Mouse (Mus musculus): Measurements from ENCODE around the gene Gm20696.

Gm20696 gene

DNA sequence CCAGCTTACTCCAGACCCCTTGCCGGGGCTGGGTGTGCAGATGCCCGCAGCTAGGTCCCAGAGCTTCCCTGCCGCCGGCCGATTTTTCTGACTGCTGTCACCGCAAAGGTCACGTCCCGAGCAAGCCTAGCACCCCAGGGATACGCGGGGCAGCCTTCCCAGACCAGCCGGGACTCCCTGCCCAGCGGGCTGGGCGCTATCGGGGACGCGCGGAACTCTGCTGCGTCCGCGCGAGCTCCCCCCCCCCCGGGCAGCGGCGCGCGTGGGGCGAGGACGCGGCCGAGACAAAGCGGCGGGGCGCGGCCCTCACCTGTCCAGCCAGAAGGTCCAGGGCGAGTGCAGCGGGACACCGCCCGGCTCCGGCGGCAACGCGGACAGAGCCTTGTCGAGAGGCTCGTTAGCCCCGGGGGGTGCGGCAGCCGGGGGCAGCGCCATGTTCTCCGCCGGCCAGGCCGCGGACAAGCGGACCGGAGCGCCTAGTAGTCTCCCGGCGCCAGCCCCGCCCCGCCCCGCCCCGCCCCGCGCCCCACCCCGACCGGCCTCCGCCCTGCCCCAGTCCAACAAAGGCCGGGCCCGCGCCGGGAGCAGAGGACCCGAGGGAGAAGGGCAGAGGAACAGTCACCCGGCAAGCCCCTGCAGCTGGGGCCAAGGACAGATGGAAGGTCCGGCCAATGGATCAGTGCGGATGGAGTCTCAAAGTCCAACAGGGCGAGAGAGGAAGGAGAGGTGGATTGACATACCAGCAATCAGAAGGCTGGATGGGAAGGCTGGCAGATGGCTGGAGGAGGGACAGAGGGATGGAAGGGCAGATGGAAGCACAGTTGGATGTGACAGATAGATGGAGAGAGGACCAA lies at the start of gene Gm20696, which contains the start of gene Eif4e3:
Gene Gm20696, minus strand, starts transcription at position 480 of the 854 bp plus-strand sequence.
Gene Eif4e3, minus strand, starts transcription at position 454 of the 854 bp plus-strand sequence.
- peak; percentile 49 for DNase-seq

DNA sequence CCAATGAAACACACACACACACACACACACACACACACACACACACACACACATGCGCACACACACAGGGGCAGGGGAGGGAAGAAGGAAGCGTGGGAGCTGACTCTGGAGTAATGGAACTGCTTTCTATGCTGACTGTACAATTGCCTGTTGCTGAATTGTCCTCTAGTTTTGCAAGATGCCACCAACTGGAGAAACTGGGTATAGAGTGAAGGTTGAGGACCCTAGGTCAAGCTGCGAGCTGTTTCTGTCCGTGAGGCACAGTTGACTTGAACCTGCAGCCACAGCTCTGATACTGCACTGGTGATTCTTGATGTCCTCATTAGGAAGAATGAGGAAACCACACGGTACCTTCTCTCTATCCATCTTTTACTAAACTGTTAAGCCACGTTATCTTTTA lies 49.3 kb upstream of the Gm20696 start:
- no peak for DNase-seq

DNA sequence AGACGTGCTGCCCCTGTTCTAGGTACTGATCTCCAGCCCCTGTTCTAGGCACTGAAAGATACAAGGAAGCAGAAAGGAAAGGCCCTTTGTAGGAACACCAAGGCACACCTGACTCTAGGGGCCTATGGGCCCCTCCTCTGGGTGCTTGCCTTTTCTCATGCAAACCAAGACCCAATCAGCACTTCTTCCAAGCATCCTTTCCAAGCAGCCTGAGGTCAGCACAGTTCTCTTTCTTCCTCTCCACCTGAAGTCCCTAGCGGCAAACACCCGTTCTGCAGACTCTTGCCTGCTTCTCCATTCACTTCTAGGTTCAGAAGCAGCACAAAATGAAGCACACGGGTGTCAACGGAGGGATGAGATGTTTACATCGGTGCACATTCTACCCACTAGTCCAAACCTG lies 48.6 kb upstream of the Gm20696 start:
- DNase-seq: no peak

DNA sequence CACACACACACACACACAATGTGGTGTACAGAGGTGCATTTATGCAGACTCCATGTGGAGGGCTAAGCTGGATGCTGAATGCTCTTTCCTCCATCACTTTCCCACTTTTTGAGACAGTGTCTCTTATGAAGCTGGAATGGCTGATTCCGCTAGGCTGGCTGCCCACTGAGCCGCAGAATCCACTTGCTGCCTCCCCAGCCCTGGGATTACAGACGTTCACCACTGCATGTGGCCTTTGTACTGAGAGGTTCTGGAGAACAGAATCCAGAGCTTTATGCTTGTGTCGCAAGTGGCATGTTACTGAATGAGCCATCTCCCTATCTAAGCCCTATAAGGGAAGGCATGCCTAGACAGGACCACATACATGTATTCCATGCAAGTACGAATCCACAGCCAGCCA lies 46.7 kb upstream of the Gm20696 start:
- DNase-seq: no peak

DNA sequence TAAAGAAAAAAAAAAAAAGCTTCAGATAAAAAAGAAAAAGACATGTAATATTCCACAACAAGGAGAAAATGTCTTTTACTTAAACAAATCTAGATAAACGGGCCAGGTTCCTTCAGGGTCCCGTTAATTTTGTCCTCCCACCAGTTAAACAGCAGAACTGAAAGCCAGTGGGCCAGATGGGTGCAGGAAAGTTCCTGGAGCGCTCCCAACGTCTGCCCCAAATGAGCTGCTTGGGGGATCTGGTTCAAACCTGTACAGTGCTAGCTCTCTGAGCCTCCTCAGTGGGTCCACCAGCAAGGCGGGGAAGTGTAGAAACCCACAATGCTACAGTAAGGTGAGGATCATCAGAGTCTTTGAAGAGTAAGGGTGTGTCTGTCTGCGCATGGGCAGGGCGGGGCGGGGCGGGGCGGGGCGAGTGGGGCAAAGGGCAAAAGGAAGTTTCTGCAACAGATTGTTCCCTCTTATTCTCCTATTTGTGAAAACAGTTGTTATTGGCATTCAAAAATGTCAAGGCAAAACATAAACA lies 45.0 kb upstream of the Gm20696 start:
- no peak for DNase-seq

DNA sequence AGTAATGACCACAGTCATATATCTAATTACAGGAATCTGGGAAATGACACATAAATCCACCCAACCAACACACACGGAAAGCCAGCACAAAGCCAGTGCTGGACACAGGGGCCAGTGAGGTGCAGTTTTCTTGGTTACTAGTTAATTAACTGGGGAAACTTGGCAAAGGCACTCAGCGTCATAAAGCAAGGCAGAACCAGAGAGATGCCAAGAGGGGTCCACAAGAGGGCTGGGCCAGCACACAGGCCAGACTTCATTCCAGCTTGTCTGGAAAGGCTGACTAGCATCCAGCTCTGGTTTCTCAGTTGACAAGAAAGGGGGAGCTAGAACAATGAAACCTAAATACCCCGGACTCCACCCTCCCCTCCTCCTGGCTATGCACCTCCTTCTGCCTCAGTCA lies 33.9 kb upstream of the Gm20696 start:
- DNase-seq: no peak

DNA sequence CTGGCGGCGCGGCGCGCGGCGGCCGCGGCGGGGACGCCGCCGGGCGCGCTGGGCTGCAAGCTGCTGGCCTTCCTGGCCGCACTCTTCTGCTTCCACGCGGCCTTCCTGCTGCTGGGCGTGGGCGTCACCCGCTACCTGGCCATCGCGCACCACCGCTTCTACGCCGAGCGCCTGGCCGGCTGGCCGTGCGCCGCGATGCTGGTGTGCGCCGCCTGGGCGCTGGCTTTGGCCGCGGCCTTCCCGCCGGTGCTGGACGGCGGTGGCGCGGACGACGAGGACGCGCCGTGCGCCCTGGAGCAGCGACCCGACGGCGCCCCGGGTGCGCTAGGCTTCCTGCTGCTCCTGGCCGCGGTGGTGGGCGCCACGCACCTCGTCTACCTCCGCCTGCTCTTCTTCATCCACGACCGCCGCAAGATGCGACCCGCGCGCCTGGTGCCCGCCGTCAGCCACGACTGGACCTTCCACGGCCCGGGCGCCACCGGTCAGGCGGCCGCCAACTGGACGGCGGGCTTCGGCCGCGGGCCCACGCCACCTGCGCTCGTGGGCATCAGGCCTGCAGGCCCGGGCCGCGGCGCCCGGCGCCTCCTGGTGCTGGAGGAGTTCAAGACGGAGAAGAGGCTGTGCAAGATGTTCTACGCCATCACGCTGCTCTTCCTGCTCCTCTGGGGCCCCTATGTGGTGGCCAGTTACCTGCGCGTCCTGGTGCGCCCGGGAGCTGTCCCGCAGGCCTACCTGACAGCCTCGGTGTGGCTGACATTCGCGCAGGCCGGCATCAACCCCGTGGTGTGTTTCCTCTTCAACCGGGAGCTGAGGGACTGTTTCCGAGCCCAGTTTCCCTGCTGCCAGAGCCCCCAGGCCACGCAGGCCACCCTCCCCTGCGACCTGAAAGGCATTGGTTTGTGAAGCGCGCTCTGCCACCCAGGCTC lies 26.6 kb upstream of the Gm20696 start:
- DNase-seq: no peak

DNA sequence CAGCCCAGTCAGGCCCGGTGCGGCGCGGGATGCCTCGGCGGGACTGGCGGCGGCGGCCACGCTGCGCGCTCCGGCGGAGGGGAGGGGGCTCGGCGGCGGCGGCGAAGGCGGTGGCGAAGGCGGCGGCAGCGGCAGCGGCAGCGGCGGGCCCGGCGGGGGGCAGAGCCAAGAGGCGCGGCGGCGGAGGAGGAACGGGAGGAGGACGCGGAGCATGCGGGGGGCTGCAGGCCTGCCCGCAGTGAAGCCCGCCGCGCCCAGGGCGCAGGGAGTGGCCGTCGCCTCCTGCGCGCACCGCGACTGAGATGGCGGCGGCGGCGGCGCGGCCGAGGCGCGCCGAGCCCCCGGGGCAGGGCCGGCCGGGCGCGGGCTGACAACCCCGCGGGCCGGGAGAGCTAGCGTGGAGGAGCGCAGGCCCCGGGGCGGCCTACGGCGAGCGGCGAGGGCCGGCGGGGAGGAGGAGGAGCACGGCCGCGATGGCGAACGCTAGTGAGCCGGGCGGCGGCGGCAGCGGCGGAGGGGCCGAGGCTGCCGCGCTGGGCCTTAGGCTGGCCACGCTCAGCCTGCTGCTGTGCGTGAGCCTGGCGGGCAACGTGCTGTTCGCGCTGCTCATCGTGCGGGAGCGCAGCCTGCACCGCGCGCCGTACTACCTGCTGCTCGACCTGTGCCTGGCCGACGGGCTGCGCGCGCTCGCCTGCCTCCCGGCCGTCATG lies 25.8 kb upstream of the Gm20696 start, which contains the start of gene Gpr27:
Gene Gpr27, plus strand, starts transcription at position 474 of the 710 bp plus-strand sequence.
- no peak for DNase-seq

DNA sequence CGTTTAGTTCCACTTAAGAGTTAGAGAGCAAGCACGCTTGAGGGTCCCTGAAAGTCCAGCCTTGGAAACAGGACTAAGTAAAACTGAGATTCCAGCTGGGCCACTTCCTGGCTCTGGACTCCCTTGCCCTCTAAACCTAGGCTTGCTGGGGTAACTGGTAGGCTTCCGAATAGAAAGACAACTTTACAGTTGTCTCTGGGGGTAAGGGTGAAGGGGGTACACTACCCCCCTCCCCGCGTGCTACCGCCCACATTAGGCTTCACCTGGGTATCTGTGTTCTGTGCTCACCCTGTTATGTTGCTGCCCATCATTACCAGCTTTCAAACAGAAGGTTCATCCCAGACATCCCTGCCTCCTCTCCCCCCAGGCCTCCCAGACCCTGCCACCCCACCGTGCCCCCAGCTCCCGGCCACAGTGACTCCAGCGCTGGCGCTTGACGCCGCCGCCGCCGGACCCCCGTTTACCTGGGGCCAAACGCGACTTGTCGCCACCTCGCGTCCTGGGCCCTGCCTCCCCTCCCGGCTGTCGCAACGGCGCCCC lies 25.1 kb upstream of the Gm20696 start:
- no peak for DNase-seq

DNA sequence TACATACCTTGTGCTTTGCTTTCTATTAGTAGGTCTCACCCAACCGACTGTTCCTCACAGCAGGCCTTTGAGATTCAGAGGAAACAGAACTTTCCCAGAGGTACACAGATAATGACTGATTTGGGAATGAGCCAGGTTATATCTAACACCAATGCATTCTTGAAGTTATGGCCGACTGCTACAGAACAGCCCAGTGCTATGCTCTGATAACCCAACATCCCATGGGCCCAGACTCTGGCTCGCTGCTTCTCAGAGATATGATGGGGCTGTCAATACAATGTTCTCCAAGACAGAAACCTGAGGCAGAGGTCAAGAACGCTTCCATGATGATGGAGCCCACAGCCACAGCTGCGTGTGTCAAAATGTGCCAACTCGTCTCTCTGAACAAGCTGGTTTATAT lies 21.9 kb upstream of the Gm20696 start:
- no peak for DNase-seq

DNA sequence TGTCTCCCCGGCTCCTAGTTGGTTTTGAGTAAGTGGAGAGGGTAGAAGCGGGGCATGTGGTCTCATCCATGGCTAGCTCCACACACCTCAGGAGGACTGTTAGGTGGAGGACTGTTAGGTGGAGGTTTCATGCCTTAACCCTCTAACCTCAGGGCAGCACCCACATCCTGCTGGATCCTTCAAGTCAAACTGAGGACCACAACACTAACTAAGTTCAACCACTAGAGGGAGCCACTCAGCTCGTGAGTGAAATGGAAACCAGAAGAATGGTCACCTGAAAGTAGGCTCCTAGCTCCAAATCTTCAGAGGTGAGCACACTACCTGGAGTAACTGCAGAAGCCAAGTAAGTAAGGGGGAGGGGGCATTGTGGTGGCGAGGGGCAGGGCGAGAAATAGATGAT lies 18.3 kb upstream of the Gm20696 start:
- DNase-seq: no peak

DNA sequence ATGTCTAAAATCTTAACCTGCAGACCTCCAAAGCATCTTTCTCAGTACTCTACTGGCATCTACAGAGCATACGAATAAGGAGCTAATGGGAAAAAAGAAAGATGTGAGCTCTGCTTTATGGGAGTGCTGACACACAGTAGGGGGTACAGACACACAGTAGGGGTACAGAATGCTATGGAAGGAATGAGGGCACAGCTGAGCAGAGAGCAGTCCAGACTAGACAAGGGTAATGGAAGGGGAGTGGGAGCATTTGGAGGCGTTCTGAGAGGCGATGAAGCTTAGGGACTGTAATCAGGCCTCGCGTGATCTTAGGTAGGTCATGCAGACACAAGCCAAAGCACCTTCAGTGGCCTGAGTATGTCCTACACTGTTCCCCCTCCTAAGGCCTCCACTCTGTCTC lies 17.4 kb upstream of the Gm20696 start:
- no peak for DNase-seq

DNA sequence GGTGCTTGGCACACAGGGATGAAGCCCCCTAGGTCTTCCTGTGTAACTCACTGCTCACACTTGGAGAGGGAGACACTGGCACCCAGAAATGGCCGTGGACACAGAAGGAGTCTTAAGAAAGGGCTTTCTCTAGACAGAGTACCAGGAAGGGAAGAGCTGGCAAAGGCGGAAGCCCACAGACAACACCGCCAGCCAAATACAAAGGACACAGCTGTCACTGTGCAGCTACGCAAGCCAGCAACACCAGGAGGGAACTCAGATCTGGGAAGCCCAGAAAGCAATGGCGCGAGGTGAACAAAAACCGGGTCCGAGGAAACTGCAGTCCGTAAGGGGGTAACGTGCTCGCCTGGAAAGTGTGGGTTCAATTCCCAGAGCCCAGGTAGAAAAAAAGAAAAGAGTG lies 11.5 kb upstream of the Gm20696 start:
- no peak for DNase-seq

DNA sequence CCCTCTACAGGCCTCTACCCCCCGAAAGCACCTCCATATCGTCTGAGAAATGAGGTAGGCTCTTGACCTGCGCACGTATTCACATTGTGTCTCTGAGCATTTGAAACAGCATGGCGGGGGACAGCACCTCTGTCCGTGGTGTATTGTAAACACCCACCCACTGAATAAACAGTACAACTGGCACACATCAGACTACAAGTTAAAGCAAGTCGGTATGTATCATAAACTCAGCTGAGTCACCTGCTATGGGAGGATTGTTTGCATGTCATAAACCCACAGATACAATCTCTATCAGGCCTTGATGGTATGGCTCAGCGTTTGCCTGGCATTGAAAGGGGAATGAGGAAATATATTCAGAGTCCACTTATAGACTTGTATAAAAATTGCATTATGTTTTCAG lies 10.7 kb upstream of the Gm20696 start:
- no peak for DNase-seq

DNA sequence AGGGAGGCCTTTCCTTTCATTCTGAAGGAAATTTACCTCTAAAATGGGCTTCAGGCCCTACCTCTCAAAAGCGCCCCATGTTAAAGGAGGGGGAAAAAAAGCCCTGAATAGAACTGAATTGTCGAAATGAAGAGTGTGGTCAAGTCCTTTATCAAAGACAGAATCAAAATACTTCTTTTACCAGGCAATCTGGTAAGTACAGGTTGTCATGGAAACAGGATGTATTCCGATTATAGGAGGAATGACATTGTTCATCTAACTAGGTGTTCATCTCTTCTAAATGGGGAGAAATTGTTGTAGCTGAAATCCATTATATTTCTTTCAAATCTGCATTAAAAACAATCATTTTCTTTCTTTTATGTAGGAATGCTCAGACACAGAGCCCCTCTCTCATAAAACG lies 7.9 kb upstream of the Gm20696 start:
- DNase-seq: no peak

DNA sequence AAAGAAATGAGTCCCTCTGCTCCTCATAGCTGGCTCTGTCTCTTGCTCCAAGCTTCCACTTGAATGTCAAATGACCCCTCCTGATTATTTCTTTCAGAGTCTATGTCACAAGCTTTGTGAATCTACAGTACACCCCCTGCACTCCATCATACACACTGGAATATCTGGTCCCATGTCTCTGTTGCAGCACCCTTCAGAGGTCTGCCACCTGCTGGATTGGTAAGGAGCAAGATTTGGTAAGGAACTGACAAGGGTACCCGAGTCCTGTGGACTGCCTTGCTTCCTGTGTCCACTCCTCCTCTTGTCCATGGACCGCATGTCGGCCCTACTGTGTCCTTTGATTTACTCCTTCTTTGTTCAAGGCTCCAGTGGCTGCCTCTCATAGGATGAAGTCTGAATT lies 5.2 kb upstream of the Gm20696 start:
- no peak for DNase-seq

DNA sequence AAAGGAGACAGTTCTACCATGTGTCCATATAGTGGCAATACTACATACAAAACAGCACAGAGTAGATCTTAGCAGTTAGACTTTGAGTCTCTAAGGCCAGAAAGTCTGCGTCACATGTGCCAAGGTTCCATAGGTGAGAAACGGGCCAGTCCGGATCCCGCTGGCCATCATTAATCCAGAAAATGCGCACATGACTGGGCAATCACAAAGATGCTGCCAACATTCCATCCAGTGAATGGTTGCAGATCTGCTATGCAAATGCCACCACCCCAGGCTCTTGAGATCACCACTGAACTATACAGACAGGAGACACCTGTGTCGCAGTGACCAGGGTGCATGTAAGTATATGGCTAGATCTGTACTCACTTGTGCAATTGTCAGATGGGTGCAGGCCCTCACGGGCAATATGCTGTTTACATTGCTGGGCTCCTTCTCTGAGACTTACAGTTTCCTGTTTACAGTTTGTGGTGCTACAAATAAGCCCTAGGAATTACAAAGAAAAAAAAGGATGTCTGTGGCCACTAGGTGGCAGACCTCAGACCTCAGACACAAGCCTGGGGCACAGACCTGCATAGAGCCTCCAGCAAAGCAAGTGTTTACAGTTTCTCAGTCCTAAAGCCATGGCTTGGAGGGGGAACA lies 4.0 kb upstream of the Gm20696 start:
- peak; percentile 64 for DNase-seq

DNA sequence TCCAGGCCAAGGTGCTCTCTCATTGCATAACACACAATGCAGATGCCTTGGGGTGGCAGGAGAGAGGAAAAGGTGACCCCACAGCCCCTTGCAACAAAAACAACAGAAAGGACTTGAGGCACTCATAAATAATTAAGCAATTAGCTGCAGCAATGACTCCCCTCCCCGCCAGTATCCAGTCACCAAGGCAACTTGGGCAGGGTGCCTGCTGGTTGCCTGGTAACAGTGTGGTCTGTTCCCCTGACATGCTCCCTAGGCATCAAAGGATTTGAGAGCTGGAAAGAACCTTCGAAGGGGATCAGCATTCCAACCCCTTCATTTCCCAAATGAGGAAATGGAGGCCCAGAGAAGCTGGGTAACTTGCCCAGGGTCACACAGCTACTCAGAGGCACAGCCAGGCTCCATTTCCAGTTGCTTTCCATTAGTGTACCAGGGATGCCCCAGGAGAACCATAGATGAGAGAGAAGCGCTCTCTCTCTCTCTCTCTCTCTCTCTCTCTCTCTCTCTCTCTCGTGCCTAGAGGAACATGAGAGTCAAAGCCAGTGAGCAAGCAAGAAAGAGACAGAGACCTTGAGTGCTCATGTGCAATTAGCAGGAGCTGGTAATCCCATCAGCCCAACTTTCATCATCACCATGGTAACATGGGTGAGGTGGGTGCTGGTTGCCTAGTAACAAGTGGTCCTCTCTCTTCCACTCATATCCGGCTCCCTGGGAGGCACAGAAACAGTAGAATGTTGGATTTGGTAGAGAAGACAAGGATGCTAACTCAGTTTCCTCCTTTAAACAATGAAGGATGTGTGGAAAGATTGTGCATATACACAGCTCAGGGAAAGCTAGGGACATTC lies 3.1 kb upstream of the Gm20696 start:
- DNase-seq: peak; percentile 92

DNA sequence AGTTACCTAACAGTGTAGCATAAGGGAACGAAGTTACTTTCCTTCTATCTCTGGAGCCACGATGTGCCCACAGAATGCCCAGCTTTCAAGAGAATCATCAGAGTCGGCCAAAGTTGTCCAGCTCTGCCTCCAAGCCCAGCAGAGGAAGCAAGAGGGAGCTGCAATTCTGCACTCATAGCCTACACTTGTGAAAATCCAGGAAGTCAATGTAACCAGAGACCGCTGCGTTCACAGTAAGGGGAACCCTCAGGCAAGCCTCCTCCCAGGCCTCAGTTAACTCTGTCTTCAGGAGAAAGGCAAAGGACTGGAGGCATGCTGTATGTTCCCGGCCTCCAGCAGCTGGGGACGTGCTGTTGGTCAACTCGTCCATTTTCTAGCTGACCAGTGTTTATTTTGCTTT lies 693 bp upstream of the Gm20696 start:
- no peak for DNase-seq

DNA sequence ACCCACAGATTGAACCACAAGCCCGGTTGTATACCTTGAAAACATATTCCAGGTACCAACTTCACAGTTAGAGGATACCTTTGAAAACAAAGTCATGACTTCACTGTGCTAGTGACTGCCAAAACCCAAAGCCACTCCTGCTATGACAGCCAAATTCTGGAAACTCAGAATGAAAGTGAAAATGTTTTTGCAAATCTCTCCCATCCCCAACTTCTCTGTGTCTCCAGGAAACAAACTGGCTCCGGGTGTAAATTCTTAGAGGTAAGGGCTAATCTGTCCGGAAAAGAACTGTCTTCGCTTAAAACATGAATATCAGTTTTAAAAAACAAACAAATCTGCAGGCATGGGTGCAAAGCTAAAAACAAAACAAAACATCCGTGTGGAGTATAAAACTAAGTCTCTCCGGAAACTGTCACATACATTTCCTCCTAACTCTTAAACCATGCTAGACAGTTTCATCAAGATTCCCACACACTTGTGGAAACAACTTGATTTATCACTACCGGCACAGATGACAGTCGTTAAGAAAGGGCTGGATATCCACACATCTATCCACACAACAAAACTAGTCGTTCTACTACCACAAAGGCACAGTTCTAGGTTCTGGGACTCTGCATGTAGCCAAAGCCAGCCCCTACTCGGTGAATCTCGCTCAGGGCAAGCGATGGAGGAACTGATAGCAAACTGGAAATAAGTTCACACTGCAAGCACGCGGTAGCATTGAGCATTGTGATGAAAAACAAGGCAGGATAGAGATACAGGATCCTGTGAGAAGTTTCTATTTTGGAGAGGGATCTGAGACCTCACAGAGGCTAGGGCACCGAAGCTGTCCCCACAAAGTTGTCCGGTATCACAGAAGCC lies 910 bp downstream of the Gm20696 start:
- no peak for DNase-seq
